Comparison of ENCODE assay signal across 7 mouse cellular contexts in the genomic region with DNA sequence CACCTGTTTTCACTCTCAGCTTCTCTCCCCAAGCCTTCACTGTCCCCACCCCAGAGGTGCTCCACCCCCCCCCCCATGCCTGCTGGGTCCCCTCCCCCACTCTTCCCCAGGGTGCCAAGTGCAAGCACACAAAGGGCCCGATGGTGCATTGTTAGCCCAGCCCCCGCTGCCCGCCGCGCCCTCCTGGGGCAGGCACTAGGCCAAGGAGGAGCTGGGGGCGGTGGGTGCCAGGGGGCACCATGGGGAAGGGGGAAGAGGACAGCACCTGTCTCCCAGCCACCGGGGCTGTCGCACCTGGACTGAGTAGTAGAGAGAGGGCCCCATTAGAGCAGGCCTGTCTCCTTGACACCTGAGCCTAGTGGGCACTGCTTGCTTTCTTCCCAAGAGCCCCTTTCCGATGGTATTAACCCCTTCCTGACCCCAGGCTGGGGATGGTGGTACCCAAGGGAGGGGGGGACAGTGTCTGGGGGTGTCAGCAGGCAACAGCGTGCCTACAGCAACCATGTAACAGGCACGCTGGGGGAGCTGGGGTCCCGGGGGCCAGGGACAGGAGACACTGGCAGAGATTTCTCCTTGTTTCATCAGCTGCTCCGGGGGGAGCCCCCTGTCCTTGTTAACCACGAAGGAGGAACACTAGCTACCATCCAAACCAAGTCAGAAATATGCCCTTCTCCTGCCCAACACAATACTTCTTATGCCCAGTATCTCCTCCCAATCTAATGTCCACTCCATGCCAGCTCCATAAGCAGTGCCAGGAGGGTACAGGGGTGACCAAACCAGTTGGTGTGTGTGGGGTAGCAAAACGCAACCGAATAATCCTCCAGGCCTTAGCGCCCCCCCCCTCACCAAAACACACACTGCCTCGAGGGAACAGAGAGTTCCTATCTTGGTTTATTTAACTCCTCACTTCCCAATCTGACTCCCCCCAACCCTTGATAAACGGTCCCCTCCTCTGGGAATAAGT. TPM values are rescaled to one million over a fixed set of nuclear protein-coding genes. Genes with fewer than 3 reads are reported as not detected.
DNase-seq lines count a peak whose midpoint lies in the region; ATAC-seq and TF ChIP-seq lines count a peak whose summit lies in the region.

No protein-coding gene starts in this region.

- no peak for TF ChIP-seq CTCF in C2C12 (IDR thresholded peaks at IDR 0.05; ENCODE audit: control insufficient read depth, insufficient read depth, insufficient read length)
- TF ChIP-seq CTCF in liver, postnatal 0 days (IDR thresholded peaks at IDR 0.05; ENCODE audit: low read depth): no peak

- peak overlapping the region; percentile 68 for H3K9ac ChIP-seq in hindbrain, embryonic 12.5 days
- H3K9ac ChIP-seq in liver, postnatal 0 days (replicated peaks): peak overlapping the region; percentile 82
- peak overlapping the region; percentile 90 for H3K9ac ChIP-seq in stomach, embryonic 16.5 days (ENCODE audit: low read length)

- no peaks in the 10 kb centered on the region for H3K36me3 ChIP-seq in C2C12 (ENCODE audit: control insufficient read depth, insufficient read depth)
- H3K36me3 ChIP-seq in embryonic facial prominence, embryonic 10.5 days (replicated peaks): no peaks in the 10 kb centered on the region
- no peaks in the 10 kb centered on the region for H3K36me3 ChIP-seq in hindbrain, embryonic 12.5 days
- H3K36me3 ChIP-seq in liver, postnatal 0 days (replicated peaks; ENCODE audit: insufficient read depth, low read length): no peaks in the 10 kb centered on the region
- H3K36me3 ChIP-seq in stomach, embryonic 16.5 days (ENCODE audit: control insufficient read depth, insufficient read depth, low read length): no peaks in the 10 kb centered on the region

- TF ChIP-seq EP300 in liver, postnatal 0 days (IDR thresholded peaks at IDR 0.05; ENCODE audit: low read depth): no peak

- no peaks in the 10 kb centered on the region for H3K27me3 ChIP-seq in C2C12 (ENCODE audit: control insufficient read depth, insufficient read depth, insufficient read length)
- peaks cover 69% of the 10 kb centered on the region for H3K27me3 ChIP-seq in embryonic facial prominence, embryonic 10.5 days (replicated peaks; ENCODE audit: low read depth, poor library complexity, severe bottlenecking)
- peaks cover 42% of the 10 kb centered on the region for H3K27me3 ChIP-seq in hindbrain, embryonic 12.5 days
- H3K27me3 ChIP-seq in liver, postnatal 0 days (ENCODE audit: insufficient read depth, low read length): peaks cover 12% of the 10 kb centered on the region
- H3K27me3 ChIP-seq in stomach, embryonic 16.5 days (ENCODE audit: control insufficient read depth, insufficient read depth, low read length): no peaks in the 10 kb centered on the region

- no peak for ATAC-seq in hindbrain, embryonic 12.5 days (ENCODE audit: low FRiP score)
- no peak for ATAC-seq in liver, postnatal 0 days
- ATAC-seq in stomach, embryonic 16.5 days (ENCODE audit: insufficient read depth, low FRiP score): no peak

- peaks cover 93% of the 10 kb centered on the region for H3K4me1 ChIP-seq in embryonic facial prominence, embryonic 10.5 days
- H3K4me1 ChIP-seq in hindbrain, embryonic 12.5 days: peaks cover 57% of the 10 kb centered on the region
- peaks cover 62% of the 10 kb centered on the region for H3K4me1 ChIP-seq in liver, postnatal 0 days (ENCODE audit: insufficient read depth)
- H3K4me1 ChIP-seq in stomach, embryonic 16.5 days (ENCODE audit: control insufficient read depth, insufficient read depth, low read length): peaks cover 51% of the 10 kb centered on the region

- WGBS in embryonic facial prominence, embryonic 10.5 days: 11% methylated on average over 19 of the region's 19 CpGs
- 10% methylated on average over 17 of the region's 19 CpGs for WGBS in hindbrain, embryonic 12.5 days
- WGBS in liver, postnatal 0 days (ENCODE audit: insufficient replicate concordance): 17% methylated on average over 19 of the region's 19 CpGs
- WGBS in stomach, embryonic 16.5 days: 11% methylated on average over 19 of the region's 19 CpGs

- peak overlapping the region; percentile 61 for H3K4me3 ChIP-seq in C2C12 (ENCODE audit: insufficient read depth, poor library complexity, severe bottlenecking)
- peak overlapping the region; percentile 74 for H3K4me3 ChIP-seq in embryonic facial prominence, embryonic 10.5 days
- peak overlapping the region; percentile 55 for H3K4me3 ChIP-seq in hindbrain, embryonic 12.5 days
- peak overlapping the region; percentile 78 for H3K4me3 ChIP-seq in liver, postnatal 0 days (ENCODE audit: low read depth, low read length)
- peak overlapping the region; percentile 81 for H3K4me3 ChIP-seq in stomach, embryonic 16.5 days (replicated peaks; ENCODE audit: low read length)

- peak overlapping the region; percentile 25 for H3ac ChIP-seq in C2C12 (ENCODE audit: control insufficient read depth, insufficient read length, low read depth)

- DNase-seq in 416B (ENCODE audit: low read depth): peak; percentile 55
- no peak for DNase-seq in embryonic facial prominence, embryonic 10.5 days (ENCODE audit: low spot score)
- peak; percentile 57 for DNase-seq in liver, postnatal 0 days
- no peak for DNase-seq in ovary, postnatal 14 days (ENCODE audit: low spot score)

- H3K9me3 ChIP-seq in embryonic facial prominence, embryonic 10.5 days: no peaks in the 10 kb centered on the region
- H3K9me3 ChIP-seq in hindbrain, embryonic 12.5 days (replicated peaks): no peaks in the 10 kb centered on the region
- H3K9me3 ChIP-seq in liver, postnatal 0 days (ENCODE audit: low read length): no peaks in the 10 kb centered on the region
- no peaks in the 10 kb centered on the region for H3K9me3 ChIP-seq in stomach, embryonic 16.5 days (replicated peaks; ENCODE audit: control insufficient read depth, low read length)

- H3K27ac ChIP-seq in embryonic facial prominence, embryonic 10.5 days (replicated peaks): peak overlapping the region; percentile 86
- no peak overlapping the region for H3K27ac ChIP-seq in hindbrain, embryonic 12.5 days
- H3K27ac ChIP-seq in liver, postnatal 0 days (ENCODE audit: low read depth): peak overlapping the region; percentile 99
- peak overlapping the region; percentile 95 for H3K27ac ChIP-seq in stomach, embryonic 16.5 days (ENCODE audit: low read length)

- H3K4me2 ChIP-seq in hindbrain, embryonic 12.5 days (replicated peaks): peak overlapping the region; percentile 100
- peak overlapping the region; percentile 100 for H3K4me2 ChIP-seq in liver, postnatal 0 days (ENCODE audit: low read depth, low read length)
- H3K4me2 ChIP-seq in stomach, embryonic 16.5 days (ENCODE audit: low read depth, low read length): peak overlapping the region; percentile 100

- H3K79me2 ChIP-seq in C2C12 (ENCODE audit: control insufficient read depth, insufficient read depth): peaks cover 60% of the 10 kb centered on the region

- H3K79me3 ChIP-seq in C2C12 (ENCODE audit: low read depth): peaks cover 2% of the 10 kb centered on the region

TF ChIP-seq in C2C12, 6 proteins besides CTCF, POLR2A, EP300 and RAD21:
- TF ChIP-seq USF1 (IDR thresholded peaks at IDR 0.05; ENCODE audit: low read depth): no peak
- TF ChIP-seq CEBPB (IDR thresholded peaks at IDR 0.05; ENCODE audit: low read depth): no peak
- no peak for TF ChIP-seq FOSL1 (IDR thresholded peaks at IDR 0.05; ENCODE audit: insufficient read depth, low read length, poor library complexity, severe bottlenecking)
- TF ChIP-seq MAX (IDR thresholded peaks at IDR 0.05): no peak
- no peak for TF ChIP-seq MYOD1 (IDR thresholded peaks at IDR 0.05; ENCODE audit: control insufficient read depth, insufficient read length, low read depth)
- no peak for TF ChIP-seq MYOG (IDR thresholded peaks at IDR 0.05; ENCODE audit: control insufficient read depth, extremely low read depth, insufficient read length)
TF ChIP-seq in C2C12: peak in this region for 0.

RNA-seq across cellular contexts. Expression of a gene that starts 3.6 kb away (rescaled TPM):
- polyA plus RNA-seq in C2C12 (2012; fragmentation: generic; extraction: Trizol): 29.5 TPM
- 0.98 and 1.2 TPM in 2 replicates for polyA plus RNA-seq in embryonic facial prominence, embryonic 10.5 days (2016; fragmentation: Nextera tagmentation; extraction: Ambion mirVana)
- polyA plus RNA-seq in hindbrain, embryonic 12.5 days (2016; fragmentation: Nextera tagmentation; extraction: Ambion mirVana): 0.74 and 0.80 TPM in 2 replicates
- 4.1 and 4.7 TPM in 2 replicates for polyA plus RNA-seq in liver, postnatal 0 days (2015; fragmentation: Nextera tagmentation; extraction: Ambion mirVana)
- polyA plus RNA-seq in stomach, embryonic 16.5 days (2015; fragmentation: Nextera tagmentation; extraction: Ambion mirVana): 8.0 and 9.2 TPM in 2 replicates

RNA-seq across cellular contexts. Expression of a gene that starts 11.6 kb away (rescaled TPM):
- not detected for polyA plus RNA-seq in C2C12 (2012; fragmentation: generic; extraction: Trizol)
- 0.74 TPM in 1 of 2 replicates, not detected in the other for polyA plus RNA-seq in embryonic facial prominence, embryonic 10.5 days (2016; fragmentation: Nextera tagmentation; extraction: Ambion mirVana)
- polyA plus RNA-seq in hindbrain, embryonic 12.5 days (2016; fragmentation: Nextera tagmentation; extraction: Ambion mirVana): 1.0 and 1.5 TPM in 2 replicates
- polyA plus RNA-seq in liver, postnatal 0 days (2015; fragmentation: Nextera tagmentation; extraction: Ambion mirVana): not detected in 2 replicates
- polyA plus RNA-seq in stomach, embryonic 16.5 days (2015; fragmentation: Nextera tagmentation; extraction: Ambion mirVana): not detected in 2 replicates

RNA-seq across cellular contexts. Expression of a gene that starts 20.7 kb away (rescaled TPM):
- 11.0 TPM for polyA plus RNA-seq in C2C12 (2012; fragmentation: generic; extraction: Trizol)
- 25.3 and 28.2 TPM in 2 replicates for polyA plus RNA-seq in embryonic facial prominence, embryonic 10.5 days (2016; fragmentation: Nextera tagmentation; extraction: Ambion mirVana)
- 36.1 and 36.9 TPM in 2 replicates for polyA plus RNA-seq in hindbrain, embryonic 12.5 days (2016; fragmentation: Nextera tagmentation; extraction: Ambion mirVana)
- 18.8 and 20.0 TPM in 2 replicates for polyA plus RNA-seq in liver, postnatal 0 days (2015; fragmentation: Nextera tagmentation; extraction: Ambion mirVana)
- 27.5 and 28.6 TPM in 2 replicates for polyA plus RNA-seq in stomach, embryonic 16.5 days (2015; fragmentation: Nextera tagmentation; extraction: Ambion mirVana)

RNA-seq across cellular contexts. Expression of a gene that starts 25.9 kb away (rescaled TPM):
- polyA plus RNA-seq in C2C12 (2012; fragmentation: generic; extraction: Trizol): 0.20 TPM
- polyA plus RNA-seq in embryonic facial prominence, embryonic 10.5 days (2016; fragmentation: Nextera tagmentation; extraction: Ambion mirVana): 0.20 and 0.47 TPM in 2 replicates
- 0.71 and 0.76 TPM in 2 replicates for polyA plus RNA-seq in hindbrain, embryonic 12.5 days (2016; fragmentation: Nextera tagmentation; extraction: Ambion mirVana)
- 0.13 and 0.15 TPM in 2 replicates for polyA plus RNA-seq in liver, postnatal 0 days (2015; fragmentation: Nextera tagmentation; extraction: Ambion mirVana)
- 0.70 and 0.89 TPM in 2 replicates for polyA plus RNA-seq in stomach, embryonic 16.5 days (2015; fragmentation: Nextera tagmentation; extraction: Ambion mirVana)

RNA-seq across cellular contexts. Expression of a gene that starts 27.2 kb away (rescaled TPM):
- 446 TPM for polyA plus RNA-seq in C2C12 (2012; fragmentation: generic; extraction: Trizol)
- polyA plus RNA-seq in embryonic facial prominence, embryonic 10.5 days (2016; fragmentation: Nextera tagmentation; extraction: Ambion mirVana): 786 and 805 TPM in 2 replicates
- polyA plus RNA-seq in hindbrain, embryonic 12.5 days (2016; fragmentation: Nextera tagmentation; extraction: Ambion mirVana): 249 and 274 TPM in 2 replicates
- 130 and 141 TPM in 2 replicates for polyA plus RNA-seq in liver, postnatal 0 days (2015; fragmentation: Nextera tagmentation; extraction: Ambion mirVana)
- polyA plus RNA-seq in stomach, embryonic 16.5 days (2015; fragmentation: Nextera tagmentation; extraction: Ambion mirVana): 322 and 323 TPM in 2 replicates

Comparison
In these comparisons a context has a peak if more than half of its experiments do, and no peak if none do; other contexts are left out.
1. DNase-seq: peak in 416B (single experiment) and liver, postnatal 0 days (single experiment); none in embryonic facial prominence, embryonic 10.5 days (single experiment) and ovary, postnatal 14 days (single experiment).
2. Peak in every context shown above with its lines, with median percentiles within 50 percentile points of each other: H3K4me3 ChIP-seq, H3K4me2 ChIP-seq and H3K9ac ChIP-seq.